Mouse (Mus musculus) embryo, embryonic 11 days (tissue): ENCODE data around the gene Ptpa.

Experiments
- DNase-seq: peaks from one replicate; pipeline ENCODE4 v3.0.0-alpha.2; 2015

Gene Ptpa

GRCm38 (mm10) chr2:30415936-30416648, at the start of gene Ptpa:
Gene Ptpa, plus strand, starts transcription at chr2:30416039.
- DNase-seq, result peak; percentile 95

GRCm38 (mm10) chr2:30366203-30366602, 49.6 kb upstream of the Ptpa start:
- no peak for DNase-seq

- DNase-seq, result no peak
These were observed 44.3 kb upstream of the Ptpa start for GRCm38 (mm10) chr2:30371544-30371943.

GRCm38 (mm10) chr2:30372726-30373125, 43.1 kb upstream of the Ptpa start:
- no peak for DNase-seq

- no peak for DNase-seq
These were observed 39.9 kb upstream of the Ptpa start for GRCm38 (mm10) chr2:30375893-30376292.

GRCm38 (mm10) chr2:30377721-30378120, 38.1 kb upstream of the Ptpa start:
- DNase-seq, result no peak

- DNase-seq, result no peak
These were observed 36.5 kb upstream of the Ptpa start for GRCm38 (mm10) chr2:30379307-30379706.

GRCm38 (mm10) chr2:30380564-30381376, 35.1 kb upstream of the Ptpa start:
- DNase-seq, result no peak

GRCm38 (mm10) chr2:30381377-30381725, 34.5 kb upstream of the Ptpa start:
- DNase-seq, result no peak

- DNase-seq, result no peak
These were observed 31.0 kb upstream of the Ptpa start for GRCm38 (mm10) chr2:30384814-30385213.

- DNase-seq, result no peak
These were observed 30.2 kb upstream of the Ptpa start for GRCm38 (mm10) chr2:30385591-30385990.

GRCm38 (mm10) chr2:30386913-30387312, 28.9 kb upstream of the Ptpa start:
- no peak for DNase-seq

GRCm38 (mm10) chr2:30389000-30389399, 26.8 kb upstream of the Ptpa start:
- DNase-seq, result no peak

- DNase-seq, result peak; percentile 98
These were observed 23.7 kb upstream of the Ptpa start, which contains the start of gene Dolpp1 for GRCm38 (mm10) chr2:30392114-30392576. Gene Dolpp1, plus strand, starts transcription at chr2:30392254.

GRCm38 (mm10) chr2:30392577-30393369, 23.1 kb upstream of the Ptpa start:
- peak; percentile 94 for DNase-seq

GRCm38 (mm10) chr2:30393370-30393656, 22.5 kb upstream of the Ptpa start:
- DNase-seq, result no peak

- no peak for DNase-seq
These were observed 20.1 kb upstream of the Ptpa start for GRCm38 (mm10) chr2:30395757-30396156.

GRCm38 (mm10) chr2:30396246-30396645, 19.6 kb upstream of the Ptpa start:
- no peak for DNase-seq

- no peak for DNase-seq
These were observed 17.8 kb upstream of the Ptpa start for GRCm38 (mm10) chr2:30397986-30398512.

GRCm38 (mm10) chr2:30399191-30400171, 16.4 kb upstream of the Ptpa start:
- DNase-seq, result peak; percentile 55

- no peak for DNase-seq
These were observed 14.3 kb upstream of the Ptpa start for GRCm38 (mm10) chr2:30401581-30401980.

GRCm38 (mm10) chr2:30402351-30402826, 13.4 kb upstream of the Ptpa start:
- no peak for DNase-seq
